Mouse (Mus musculus) ES-E14 (cell line): ENCODE results near the gene Tbc1d10a.

Experiments
- CHD2 ChIP-seq: IDR thresholded peaks from 2 replicates; pipeline ENCODE4 v1.6.1; 2014; ENCODE audit warnings: mild to moderate bottlenecking, low read depth, low read length, inconsistent platforms
- MAFK ChIP-seq: IDR thresholded peaks from 2 replicates; pipeline ENCODE4 v1.6.1; 2014; ENCODE audit warnings: mild to moderate bottlenecking, low read depth, low read length, inconsistent platforms; ENCODE audit not compliant: insufficient read depth
- ZC3H11A ChIP-seq: IDR thresholded peaks from 2 replicates; pipeline ENCODE4 v1.6.1; 2012; ENCODE audit warnings: low read depth, mild to moderate bottlenecking, inconsistent platforms, low read length, borderline replicate concordance
- ZNF384 ChIP-seq: IDR thresholded peaks from 2 replicates; pipeline ENCODE4 v1.6.1; 2012; ENCODE audit warnings: low read depth, low read length, inconsistent platforms

GRCm38 (mm10) chr11:4257756-4258155 is 71.2 kb downstream of the Tbc1d10a start:
- TF ChIP-seq ZNF384 (no peak), CHD2 (no peak), MAFK (no peak), ZC3H11A (no peak)
